Mouse (Mus musculus) retina, embryonic 14.5 days (tissue): ENCODE results near the gene G530012D18Rik.
"Not testable (repeated sequence)": the region's sequence is repeated elsewhere in the genome, so short reads cannot be mapped to it uniquely, and the experiment has no call there.

Experiments used
- DNase-seq: peaks from one replicate; pipeline ENCODE4 v3.0.0-alpha.2; 2015; ENCODE audit warnings: low spot score

Gene G530012D18Rik

GRCm38 (mm10) chr1:85575376-85575775 is at the start of gene G530012D18Rik:
TSS of gene G530012D18Rik (plus strand) at chr1:85575676.
- DNase-seq, result not testable (repeated sequence)

GRCm38 (mm10) chr1:85526401-85526800 is 49.1 kb upstream of the G530012D18Rik start:
- not testable (repeated sequence) for DNase-seq

GRCm38 (mm10) chr1:85528451-85529110 is 46.9 kb upstream of the G530012D18Rik start:
- DNase-seq, result not testable (repeated sequence)

GRCm38 (mm10) chr1:85543818-85544217 is 31.7 kb upstream of the G530012D18Rik start:
- DNase-seq, result not testable (repeated sequence)

- not testable (repeated sequence) for DNase-seq
Observed at GRCm38 (mm10) chr1:85546442-85546841, 29.0 kb upstream of the G530012D18Rik start.

- not testable (repeated sequence) for DNase-seq
Observed at GRCm38 (mm10) chr1:85555261-85555660, 20.2 kb upstream of the G530012D18Rik start.

- DNase-seq, result not testable (repeated sequence)
Observed at GRCm38 (mm10) chr1:85573554-85573953, 1.9 kb upstream of the G530012D18Rik start.

GRCm38 (mm10) chr1:85578372-85579010 is 3.0 kb downstream of the G530012D18Rik start:
- DNase-seq, result not testable (repeated sequence)

- not testable (repeated sequence) for DNase-seq
Observed at GRCm38 (mm10) chr1:85579199-85580147, 4.0 kb downstream of the G530012D18Rik start.

- not testable (repeated sequence) for DNase-seq
Observed at GRCm38 (mm10) chr1:85580148-85580534, 4.7 kb downstream of the G530012D18Rik start.

- DNase-seq, result not testable (repeated sequence)
Observed at GRCm38 (mm10) chr1:85580578-85580977, 5.1 kb downstream of the G530012D18Rik start.

- peak; percentile 9 for DNase-seq
Observed at GRCm38 (mm10) chr1:85581518-85581917, 6.0 kb downstream of the G530012D18Rik start.

- DNase-seq, result not testable (repeated sequence)
Observed at GRCm38 (mm10) chr1:85588697-85589096, 13.2 kb downstream of the G530012D18Rik start.

- not testable (repeated sequence) for DNase-seq
Observed at GRCm38 (mm10) chr1:85592526-85592925, 17.1 kb downstream of the G530012D18Rik start.

GRCm38 (mm10) chr1:85598271-85599012 is 23.0 kb downstream of the G530012D18Rik start, which contains the start of gene Sp110:
TSS of gene Sp110 (minus strand) at chr1:85598817.
- DNase-seq, result not testable (repeated sequence)

- DNase-seq, result not testable (repeated sequence)
Observed at GRCm38 (mm10) chr1:85600078-85600477, 24.6 kb downstream of the G530012D18Rik start, which contains the start of gene Sp140. TSS of gene Sp140 (plus strand) at chr1:85600378.

- not testable (repeated sequence) for DNase-seq
Observed at GRCm38 (mm10) chr1:85600794-85601193, 25.3 kb downstream of the G530012D18Rik start.

- not testable (repeated sequence) for DNase-seq
Observed at GRCm38 (mm10) chr1:85604341-85604740, 28.9 kb downstream of the G530012D18Rik start.

GRCm38 (mm10) chr1:85608361-85608760 is 32.9 kb downstream of the G530012D18Rik start:
- not testable (repeated sequence) for DNase-seq

GRCm38 (mm10) chr1:85610581-85610980 is 35.1 kb downstream of the G530012D18Rik start:
- DNase-seq, result not testable (repeated sequence)

- not testable (repeated sequence) for DNase-seq
Observed at GRCm38 (mm10) chr1:85615096-85615495, 39.6 kb downstream of the G530012D18Rik start.
